Mouse (Mus musculus): Measurements from ENCODE around the gene D430041D05Rik. TPM values are rescaled to one million over a fixed set of nuclear protein-coding genes. Genes with fewer than 3 reads are reported as not detected.

Gene D430041D05Rik
- total RNA-seq, 1 experiment = 0.54 TPM

DNA sequence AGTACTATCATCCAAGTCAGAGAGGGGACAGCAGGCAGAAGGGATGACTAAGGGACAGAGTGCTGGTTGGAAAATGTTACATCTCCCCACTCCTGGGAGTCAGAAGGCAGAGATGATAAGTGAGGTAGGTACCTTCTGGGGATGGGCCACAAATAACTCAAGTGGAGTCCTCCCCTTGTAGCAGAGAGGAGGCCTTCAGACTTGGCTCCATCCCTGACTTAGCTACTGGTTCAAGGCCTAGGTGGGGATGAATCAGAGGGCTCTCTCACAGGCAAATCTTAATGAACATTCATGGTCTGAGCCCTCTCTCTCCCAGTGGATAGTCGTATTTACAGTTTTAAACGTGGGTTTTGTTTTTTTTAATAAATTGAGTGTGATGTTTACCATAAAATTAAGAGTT, 161.0 kb downstream of the D430041D05Rik start:
- Histone ChIP-seq H3K9me3 (ENCODE audit: control insufficient read depth, insufficient read depth, low read depth, low read length) (no peaks in the 10 kb centered on the region), H3K4me3 (ENCODE audit: insufficient read depth in 1 of 2, low read depth in 1 of 2, low read length in 2 of 2, poor library complexity in 1 of 2, severe bottlenecking in 1 of 2) (no peak overlapping the region), H3K27ac (ENCODE audit: insufficient read depth, low read depth, low read length, poor library complexity, severe bottlenecking) (no peak overlapping the region), H3K4me1 (ENCODE audit: control insufficient read depth in 2 of 2, insufficient read depth in 2 of 2, low read length in 2 of 2, poor library complexity in 1 of 2) (no peaks in the 10 kb centered on the region), H3K36me3 (ENCODE audit: control insufficient read depth, insufficient read depth, low read length, poor library complexity, severe bottlenecking) (no peaks in the 10 kb centered on the region), H3K9ac (ENCODE audit: insufficient read depth, low read depth, low read length, poor library complexity, severe bottlenecking) (no peak overlapping the region)
- TF ChIP-seq ZNF384 (IDR thresholded peaks at IDR 0.05; ENCODE audit: low read depth, low read length) (no peak), MAFK (IDR thresholded peaks at IDR 0.05; ENCODE audit: insufficient read depth, low read depth, low read length) (no peak), CHD2 (IDR thresholded peaks at IDR 0.05; ENCODE audit: low read depth, low read length) (no peak), ZC3H11A (IDR thresholded peaks at IDR 0.05; ENCODE audit: borderline replicate concordance, low read depth, low read length) (no peak), HCFC1 (IDR thresholded peaks at IDR 0.05; ENCODE audit: borderline replicate concordance, insufficient read depth, low read length) (no peak)
- DNase-seq (ENCODE audit: low read depth, low spot score) = no peak
- in situ Hi-C loops (cut with MboI; ENCODE audit: low sequenced_read_pairs in 2 of 2, unreplicated experiment in 2 of 2) = no loop called here

DNA sequence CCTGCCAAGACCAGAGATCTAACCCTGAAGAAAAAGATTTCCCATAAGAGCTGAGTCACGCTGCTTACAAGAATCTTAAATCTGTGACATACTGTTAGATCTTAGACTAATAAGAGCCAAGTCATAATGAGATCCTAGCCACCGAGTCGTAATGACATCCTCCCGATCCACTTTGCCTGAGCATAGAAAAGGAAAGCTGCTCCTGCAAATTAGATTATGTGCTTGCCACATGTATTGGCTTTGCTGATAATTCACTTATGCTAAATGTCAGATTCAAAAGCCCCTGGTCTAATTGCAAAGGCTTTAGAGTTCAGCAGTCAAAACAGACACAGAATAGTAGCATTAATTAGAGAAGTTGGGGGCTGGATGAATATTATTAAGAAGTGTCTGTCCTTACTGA, 164.0 kb downstream of the D430041D05Rik start:
- no peak for DNase-seq (ENCODE audit: low read depth, low spot score)
- no peaks in the 10 kb centered on the region for H3K36me3 ChIP-seq (ENCODE audit: control insufficient read depth, insufficient read depth, low read length, poor library complexity, severe bottlenecking)
- H3K4me3 ChIP-seq (ENCODE audit: insufficient read depth in 1 of 2, low read depth in 1 of 2, low read length in 2 of 2, poor library complexity in 1 of 2, severe bottlenecking in 1 of 2) = no peak overlapping the region
- in situ Hi-C loops (cut with MboI; ENCODE audit: low sequenced_read_pairs in 2 of 2, unreplicated experiment in 2 of 2) = no loop called here
- no peaks in the 10 kb centered on the region for H3K9me3 ChIP-seq (ENCODE audit: control insufficient read depth, insufficient read depth, low read depth, low read length)
- H3K9ac ChIP-seq (ENCODE audit: insufficient read depth, low read depth, low read length, poor library complexity, severe bottlenecking) = no peak overlapping the region
- H3K27ac ChIP-seq (ENCODE audit: insufficient read depth, low read depth, low read length, poor library complexity, severe bottlenecking) = no peak overlapping the region
- H3K4me1 ChIP-seq (ENCODE audit: control insufficient read depth in 2 of 2, insufficient read depth in 2 of 2, low read length in 2 of 2, poor library complexity in 1 of 2) = no peaks in the 10 kb centered on the region
- TF ChIP-seq MAFK (IDR thresholded peaks at IDR 0.05; ENCODE audit: insufficient read depth, low read depth, low read length) (no peak), ZNF384 (IDR thresholded peaks at IDR 0.05; ENCODE audit: low read depth, low read length) (no peak), HCFC1 (IDR thresholded peaks at IDR 0.05; ENCODE audit: borderline replicate concordance, insufficient read depth, low read length) (no peak)

DNA sequence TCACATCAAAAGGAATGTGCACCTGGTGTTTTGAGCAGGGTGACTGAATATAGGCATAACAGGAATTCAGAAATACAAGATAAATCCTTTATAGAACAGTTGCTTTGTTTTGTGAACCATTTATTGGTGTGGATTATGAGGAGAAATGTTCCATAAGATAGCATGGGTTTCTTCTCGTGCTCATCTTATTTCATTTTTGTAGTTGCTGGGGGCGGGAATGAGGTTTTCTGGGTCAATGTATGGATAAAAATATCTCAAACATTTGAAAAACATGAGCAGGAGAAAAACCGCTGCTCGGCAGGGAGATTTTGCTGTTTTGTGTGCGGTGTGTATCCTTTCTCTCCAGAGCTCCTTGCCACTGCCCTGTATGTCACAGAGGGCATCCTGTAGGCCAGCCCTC, 168.8 kb downstream of the D430041D05Rik start:
- in situ Hi-C loops (cut with MboI; ENCODE audit: low sequenced_read_pairs in 2 of 2, unreplicated experiment in 2 of 2) = no loop called here
- no peaks in the 10 kb centered on the region for H3K36me3 ChIP-seq (ENCODE audit: control insufficient read depth, insufficient read depth, low read length, poor library complexity, severe bottlenecking)
- no peaks in the 10 kb centered on the region for H3K9me3 ChIP-seq (ENCODE audit: control insufficient read depth, insufficient read depth, low read depth, low read length)
- TF ChIP-seq ZC3H11A (IDR thresholded peaks at IDR 0.05; ENCODE audit: borderline replicate concordance, low read depth, low read length) = no peak
- no peak for TF ChIP-seq ZNF384 (IDR thresholded peaks at IDR 0.05; ENCODE audit: low read depth, low read length)
- no peak for TF ChIP-seq MAFK (IDR thresholded peaks at IDR 0.05; ENCODE audit: insufficient read depth, low read depth, low read length)
- no peak for TF ChIP-seq CHD2 (IDR thresholded peaks at IDR 0.05; ENCODE audit: low read depth, low read length)
- H3K4me3 ChIP-seq (ENCODE audit: insufficient read depth in 1 of 2, low read depth in 1 of 2, low read length in 2 of 2, poor library complexity in 1 of 2, severe bottlenecking in 1 of 2) = no peak overlapping the region
- no peaks in the 10 kb centered on the region for H3K4me1 ChIP-seq (ENCODE audit: control insufficient read depth in 2 of 2, insufficient read depth in 2 of 2, low read length in 2 of 2, poor library complexity in 1 of 2)
- H3K27ac ChIP-seq (ENCODE audit: insufficient read depth, low read depth, low read length, poor library complexity, severe bottlenecking) = no peak overlapping the region
- H3K9ac ChIP-seq (ENCODE audit: insufficient read depth, low read depth, low read length, poor library complexity, severe bottlenecking) = no peak overlapping the region
- DNase-seq (ENCODE audit: low read depth, low spot score) = no peak

DNA sequence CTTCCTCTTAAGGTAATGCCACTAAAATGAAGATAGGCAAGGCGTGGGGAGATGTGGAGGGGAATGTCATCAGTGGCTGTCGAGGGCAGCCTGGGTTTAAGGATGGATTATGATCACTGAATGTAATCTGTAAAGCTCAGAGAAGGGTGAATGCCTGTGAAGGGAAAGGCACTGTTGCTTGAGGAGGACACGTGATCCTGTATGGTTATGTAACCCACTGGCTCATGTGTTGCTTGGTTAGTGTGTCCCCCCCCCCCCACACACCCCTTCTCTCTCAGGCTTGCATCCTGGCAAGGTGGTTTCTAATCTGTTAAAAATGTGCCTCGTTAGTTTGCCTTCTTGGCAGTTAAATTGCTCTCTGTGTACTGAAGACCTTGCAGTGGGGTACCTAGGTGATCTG, 173.7 kb downstream of the D430041D05Rik start:
- Histone ChIP-seq H3K9ac (ENCODE audit: insufficient read depth, low read depth, low read length, poor library complexity, severe bottlenecking) (no peak overlapping the region), H3K4me1 (ENCODE audit: control insufficient read depth in 2 of 2, insufficient read depth in 2 of 2, low read length in 2 of 2, poor library complexity in 1 of 2) (no peaks in the 10 kb centered on the region), H3K9me3 (ENCODE audit: control insufficient read depth, insufficient read depth, low read depth, low read length) (no peaks in the 10 kb centered on the region), H3K27ac (ENCODE audit: insufficient read depth, low read depth, low read length, poor library complexity, severe bottlenecking) (no peak overlapping the region), H3K4me3 (ENCODE audit: insufficient read depth in 1 of 2, low read depth in 1 of 2, low read length in 2 of 2, poor library complexity in 1 of 2, severe bottlenecking in 1 of 2) (no peak overlapping the region), H3K36me3 (ENCODE audit: control insufficient read depth, insufficient read depth, low read length, poor library complexity, severe bottlenecking) (no peaks in the 10 kb centered on the region)
- TF ChIP-seq ZNF384 (IDR thresholded peaks at IDR 0.05; ENCODE audit: low read depth, low read length) = no peak
- TF ChIP-seq HCFC1 (IDR thresholded peaks at IDR 0.05; ENCODE audit: borderline replicate concordance, insufficient read depth, low read length) = no peak
- TF ChIP-seq CHD2 (IDR thresholded peaks at IDR 0.05; ENCODE audit: low read depth, low read length) = no peak
- no peak for TF ChIP-seq ZC3H11A (IDR thresholded peaks at IDR 0.05; ENCODE audit: borderline replicate concordance, low read depth, low read length)
- no peak for TF ChIP-seq MAFK (IDR thresholded peaks at IDR 0.05; ENCODE audit: insufficient read depth, low read depth, low read length)
- no peak for DNase-seq (ENCODE audit: low read depth, low spot score)
- in situ Hi-C loops (cut with MboI; ENCODE audit: low sequenced_read_pairs in 2 of 2, unreplicated experiment in 2 of 2) = no loop called here

DNA sequence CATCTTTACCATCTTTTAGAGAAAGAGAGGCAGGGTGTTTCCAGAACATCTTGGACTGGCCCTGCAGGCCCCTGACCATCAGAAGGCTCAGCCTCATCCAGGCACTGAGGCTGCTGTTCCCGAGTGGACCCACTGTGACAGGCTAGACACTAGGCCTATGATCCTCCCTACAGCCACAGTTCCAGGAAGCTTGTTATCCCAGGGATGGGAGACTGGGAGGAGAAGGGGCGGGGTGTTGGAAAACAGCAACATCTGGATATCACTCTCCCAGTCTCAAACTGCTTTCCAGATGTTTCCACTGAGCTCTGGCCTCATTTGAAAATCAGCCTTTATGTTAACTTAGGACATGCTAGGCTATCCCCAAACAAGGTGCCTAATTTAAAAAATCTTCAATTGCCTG, 180.4 kb downstream of the D430041D05Rik start:
- in situ Hi-C loops (cut with MboI; ENCODE audit: low sequenced_read_pairs in 2 of 2, unreplicated experiment in 2 of 2) = no loop called here
- no peak for DNase-seq (ENCODE audit: low read depth, low spot score)
- H3K9ac ChIP-seq (ENCODE audit: insufficient read depth, low read depth, low read length, poor library complexity, severe bottlenecking) = no peak overlapping the region
- no peaks in the 10 kb centered on the region for H3K9me3 ChIP-seq (ENCODE audit: control insufficient read depth, insufficient read depth, low read depth, low read length)
- TF ChIP-seq ZNF384 (IDR thresholded peaks at IDR 0.05; ENCODE audit: low read depth, low read length) (no peak), ZC3H11A (IDR thresholded peaks at IDR 0.05; ENCODE audit: borderline replicate concordance, low read depth, low read length) (no peak), HCFC1 (IDR thresholded peaks at IDR 0.05; ENCODE audit: borderline replicate concordance, insufficient read depth, low read length) (no peak), MAFK (IDR thresholded peaks at IDR 0.05; ENCODE audit: insufficient read depth, low read depth, low read length) (no peak), CHD2 (IDR thresholded peaks at IDR 0.05; ENCODE audit: low read depth, low read length) (no peak)
- no peaks in the 10 kb centered on the region for H3K4me1 ChIP-seq (ENCODE audit: control insufficient read depth in 2 of 2, insufficient read depth in 2 of 2, low read length in 2 of 2, poor library complexity in 1 of 2)
- H3K27ac ChIP-seq (ENCODE audit: insufficient read depth, low read depth, low read length, poor library complexity, severe bottlenecking) = no peak overlapping the region
- H3K4me3 ChIP-seq (ENCODE audit: insufficient read depth in 1 of 2, low read depth in 1 of 2, low read length in 2 of 2, poor library complexity in 1 of 2, severe bottlenecking in 1 of 2) = no peak overlapping the region
- H3K36me3 ChIP-seq (ENCODE audit: control insufficient read depth, insufficient read depth, low read length, poor library complexity, severe bottlenecking) = no peaks in the 10 kb centered on the region

All from ES-E14 (cell line).